Mouse (Mus musculus): ENCODE measurements around the gene Agps. TPM values are rescaled to one million over a fixed set of nuclear protein-coding genes. Genes with fewer than 3 reads are reported as not detected.

Gene Agps
- polyA plus RNA-seq (2016; fragmentation: Nextera tagmentation; extraction: Ambion mirVana), result 44.5 and 44.9 TPM in 2 replicates

GRCm38 (mm10) chr2:75831881-75832633 lies at the start of gene Agps:
Agps (plus strand) TSS chr2:75832177.
- peak; percentile 91 for DNase-seq (ENCODE audit: low spot score)
- peaks cover 23% of the 10 kb centered on the region for H3K4me1 ChIP-seq
- H3K4me3 ChIP-seq, result peak within 1 kb of the TSS; percentile 95
- H3K9me3 ChIP-seq (replicated peaks), result no peaks in the 10 kb centered on the region
- peaks cover 4% of the 10 kb centered on the region; the same call in 1 of the 2 replicates for H3K36me3 ChIP-seq
- no peaks in the 10 kb centered on the region for H3K27me3 ChIP-seq (ENCODE audit: low read depth, poor library complexity, severe bottlenecking)
- H3K27ac ChIP-seq (replicated peaks), result peak within 1 kb of the TSS; percentile 97
- under 1% methylated on average over 86 of the region's 86 CpGs for WGBS

- H3K9me3 ChIP-seq (replicated peaks), result no peaks in the 10 kb centered on the region
- DNase-seq (ENCODE audit: low spot score), result peak; percentile 47
These were observed 45.9 kb upstream of the Agps start for GRCm38 (mm10) chr2:75786075-75786474.

GRCm38 (mm10) chr2:75788511-75788910 lies 43.5 kb upstream of the Agps start:
- WGBS, result 75% methylated on average over 3 of the region's 3 CpGs
- Histone ChIP-seq H3K27me3 (ENCODE audit: low read depth, poor library complexity, severe bottlenecking) (no peaks in the 10 kb centered on the region), H3K9me3 (replicated peaks) (no peaks in the 10 kb centered on the region), H3K36me3 (no peaks in the 10 kb centered on the region), H3K27ac (replicated peaks) (no peak overlapping the region), H3K4me1 (no peaks in the 10 kb centered on the region), H3K4me3 (no peak overlapping the region)
- DNase-seq (ENCODE audit: low spot score), result no peak

More at GRCm38 (mm10) chr2:75786075-75786474, 45.9 kb upstream of the Agps start:
- WGBS, result 20% methylated on average over 6 of the region's 6 CpGs
- no peaks in the 10 kb centered on the region for H3K36me3 ChIP-seq
- H3K4me3 ChIP-seq, result no peak overlapping the region
- no peak overlapping the region for H3K27ac ChIP-seq (replicated peaks)
- H3K4me1 ChIP-seq, result no peaks in the 10 kb centered on the region; the same call in 1 of the 2 replicates
- no peaks in the 10 kb centered on the region for H3K27me3 ChIP-seq (ENCODE audit: low read depth, poor library complexity, severe bottlenecking)

GRCm38 (mm10) chr2:75789959-75790523 lies 41.9 kb upstream of the Agps start:
- no peak overlapping the region for H3K27ac ChIP-seq (replicated peaks)
- H3K36me3 ChIP-seq, result no peaks in the 10 kb centered on the region
- no peaks in the 10 kb centered on the region for H3K9me3 ChIP-seq (replicated peaks)
- DNase-seq (ENCODE audit: low spot score), result no peak
- no peaks in the 10 kb centered on the region for H3K4me1 ChIP-seq
- H3K27me3 ChIP-seq (ENCODE audit: low read depth, poor library complexity, severe bottlenecking), result no peaks in the 10 kb centered on the region
- H3K4me3 ChIP-seq, result no peak overlapping the region
- WGBS, result 62% methylated on average over 14 of the region's 14 CpGs

GRCm38 (mm10) chr2:75791561-75792308 lies 40.2 kb upstream of the Agps start:
- H3K4me3 ChIP-seq, result no peak overlapping the region
- no peak for DNase-seq (ENCODE audit: low spot score)
- no peaks in the 10 kb centered on the region for H3K36me3 ChIP-seq
- WGBS, result 90% methylated on average over 18 of the region's 18 CpGs
- no peaks in the 10 kb centered on the region for H3K4me1 ChIP-seq
- no peaks in the 10 kb centered on the region for H3K9me3 ChIP-seq (replicated peaks)
- no peaks in the 10 kb centered on the region for H3K27me3 ChIP-seq (ENCODE audit: low read depth, poor library complexity, severe bottlenecking)
- H3K27ac ChIP-seq (replicated peaks), result no peak overlapping the region

GRCm38 (mm10) chr2:75792377-75793203 lies 39.4 kb upstream of the Agps start:
- DNase-seq (ENCODE audit: low spot score), result no peak

GRCm38 (mm10) chr2:75796181-75796580 lies 35.8 kb upstream of the Agps start:
- DNase-seq (ENCODE audit: low spot score), result no peak
- Histone ChIP-seq H3K27me3 (ENCODE audit: low read depth, poor library complexity, severe bottlenecking) (no peaks in the 10 kb centered on the region), H3K4me1 (no peaks in the 10 kb centered on the region), H3K9me3 (replicated peaks) (no peaks in the 10 kb centered on the region), H3K27ac (replicated peaks) (no peak overlapping the region), H3K4me3 (no peak overlapping the region), H3K36me3 (no peaks in the 10 kb centered on the region)
- WGBS, result 87% methylated on average over 2 of the region's 2 CpGs

More at GRCm38 (mm10) chr2:75792377-75793203, 39.4 kb upstream of the Agps start:
- Histone ChIP-seq H3K27me3 (ENCODE audit: low read depth, poor library complexity, severe bottlenecking) (no peaks in the 10 kb centered on the region), H3K36me3 (no peaks in the 10 kb centered on the region), H3K4me1 (no peaks in the 10 kb centered on the region), H3K27ac (replicated peaks) (no peak overlapping the region), H3K9me3 (replicated peaks) (no peaks in the 10 kb centered on the region), H3K4me3 (no peak overlapping the region)
- WGBS, result 66% methylated on average over 12 of the region's 12 CpGs

GRCm38 (mm10) chr2:75798434-75798970 lies 33.5 kb upstream of the Agps start:
- Histone ChIP-seq H3K9me3 (replicated peaks) (no peaks in the 10 kb centered on the region), H3K27ac (replicated peaks) (no peak overlapping the region), H3K27me3 (ENCODE audit: low read depth, poor library complexity, severe bottlenecking) (no peaks in the 10 kb centered on the region), H3K4me3 (no peak overlapping the region), H3K4me1 (no peaks in the 10 kb centered on the region), H3K36me3 (no peaks in the 10 kb centered on the region)
- 72% methylated on average over 4 of the region's 4 CpGs for WGBS
- DNase-seq (ENCODE audit: low spot score), result no peak

GRCm38 (mm10) chr2:75805767-75806166 lies 26.2 kb upstream of the Agps start:
- Histone ChIP-seq H3K4me3 (no peak overlapping the region), H3K36me3 (no peaks in the 10 kb centered on the region), H3K4me1 (no peaks in the 10 kb centered on the region), H3K27ac (replicated peaks) (no peak overlapping the region), H3K27me3 (ENCODE audit: low read depth, poor library complexity, severe bottlenecking) (no peaks in the 10 kb centered on the region), H3K9me3 (replicated peaks) (no peaks in the 10 kb centered on the region)
- DNase-seq (ENCODE audit: low spot score), result no peak
- 91% methylated on average over 6 of the region's 6 CpGs for WGBS

GRCm38 (mm10) chr2:75806891-75807290 lies 25.1 kb upstream of the Agps start:
- no peaks in the 10 kb centered on the region for H3K27me3 ChIP-seq (ENCODE audit: low read depth, poor library complexity, severe bottlenecking)
- H3K9me3 ChIP-seq (replicated peaks), result no peaks in the 10 kb centered on the region
- DNase-seq (ENCODE audit: low spot score), result no peak
- no peaks in the 10 kb centered on the region for H3K4me1 ChIP-seq
- H3K36me3 ChIP-seq, result no peaks in the 10 kb centered on the region
- H3K27ac ChIP-seq (replicated peaks), result no peak overlapping the region
- H3K4me3 ChIP-seq, result no peak overlapping the region
- 93% methylated on average over 3 of the region's 3 CpGs for WGBS

GRCm38 (mm10) chr2:75807460-75807859 lies 24.5 kb upstream of the Agps start:
- H3K36me3 ChIP-seq, result no peaks in the 10 kb centered on the region
- no peak overlapping the region for H3K27ac ChIP-seq (replicated peaks)
- H3K4me3 ChIP-seq, result no peak overlapping the region
- WGBS, result 97% methylated on average over 5 of the region's 5 CpGs
- no peaks in the 10 kb centered on the region for H3K4me1 ChIP-seq
- H3K9me3 ChIP-seq (replicated peaks), result no peaks in the 10 kb centered on the region
- H3K27me3 ChIP-seq (ENCODE audit: low read depth, poor library complexity, severe bottlenecking), result no peaks in the 10 kb centered on the region
- DNase-seq (ENCODE audit: low spot score), result no peak

- Histone ChIP-seq H3K9me3 (replicated peaks) (no peaks in the 10 kb centered on the region), H3K27ac (replicated peaks) (no peak overlapping the region), H3K4me3 (no peak overlapping the region), H3K4me1 (no peaks in the 10 kb centered on the region), H3K27me3 (ENCODE audit: low read depth, poor library complexity, severe bottlenecking) (no peaks in the 10 kb centered on the region), H3K36me3 (no peaks in the 10 kb centered on the region)
- DNase-seq (ENCODE audit: low spot score), result no peak
- WGBS, result 87% methylated on average over 13 of the region's 13 CpGs
These were observed 17.1 kb upstream of the Agps start for GRCm38 (mm10) chr2:75814880-75815279.
